Mouse (Mus musculus) heart, adult 9 months (tissue): ENCODE results near the gene Jarid2.
"Not testable (repeated sequence)": the region's sequence is repeated elsewhere in the genome, so short reads cannot be mapped to it uniquely, and the experiment has no call there.

Experiments
- DNase-seq, 2 experiments: peaks; one replicate each; pipeline ENCODE4 v3.0.0; 2022; ENCODE audit warnings: low spot score in 2 of 2

Gene Jarid2

GRCm38 (mm10) chr13:44729424-44729971 is at the start of gene Jarid2:
Jarid2 (plus strand) TSS chr13:44729474.
- peak; percentile 37 to 50 for DNase-seq

GRCm38 (mm10) chr13:44681051-44681450 is 48.2 kb upstream of the Jarid2 start:
- DNase-seq, result no peak

- DNase-seq, result no peak
Observed at GRCm38 (mm10) chr13:44688140-44688539, 41.1 kb upstream of the Jarid2 start.

GRCm38 (mm10) chr13:44697628-44698027 is 31.6 kb upstream of the Jarid2 start:
- no peak for DNase-seq

GRCm38 (mm10) chr13:44704036-44704801 is 25.1 kb upstream of the Jarid2 start:
- no peak for DNase-seq

GRCm38 (mm10) chr13:44705031-44705742 is 24.1 kb upstream of the Jarid2 start:
- DNase-seq, result no peak

GRCm38 (mm10) chr13:44705743-44706044 is 23.6 kb upstream of the Jarid2 start:
- DNase-seq, result no peak

- no peak for DNase-seq
Observed at GRCm38 (mm10) chr13:44706206-44706915, 22.9 kb upstream of the Jarid2 start.

- no peak for DNase-seq
Observed at GRCm38 (mm10) chr13:44707176-44707575, 22.1 kb upstream of the Jarid2 start.

GRCm38 (mm10) chr13:44708336-44709017 is 20.8 kb upstream of the Jarid2 start:
- no peak for DNase-seq

GRCm38 (mm10) chr13:44709747-44710480 is 19.4 kb upstream of the Jarid2 start:
- DNase-seq, result no peak

GRCm38 (mm10) chr13:44711062-44711461 is 18.2 kb upstream of the Jarid2 start:
- DNase-seq, result no peak

GRCm38 (mm10) chr13:44711882-44712281 is 17.4 kb upstream of the Jarid2 start:
- no peak for DNase-seq

- no peak for DNase-seq
Observed at GRCm38 (mm10) chr13:44715187-44715885, 13.9 kb upstream of the Jarid2 start.

- DNase-seq, result no peak
Observed at GRCm38 (mm10) chr13:44717838-44718237, 11.4 kb upstream of the Jarid2 start.

- not testable (repeated sequence) for DNase-seq
Observed at GRCm38 (mm10) chr13:44718465-44718864, 10.8 kb upstream of the Jarid2 start.

GRCm38 (mm10) chr13:44720094-44720493 is 9.2 kb upstream of the Jarid2 start:
- DNase-seq, result no peak

- no peak for DNase-seq
Observed at GRCm38 (mm10) chr13:44721891-44722547, 7.3 kb upstream of the Jarid2 start.

- DNase-seq, result not testable (repeated sequence)
Observed at GRCm38 (mm10) chr13:44723522-44723921, 5.8 kb upstream of the Jarid2 start.
